Mouse (Mus musculus) lung, postnatal 36 days (tissue): ENCODE measurements around the gene Dnmt3l.
A peak's percentile ranks its signal among the peaks of the same experiment; 100 is the strongest.
"Not testable (repeated sequence)": the region's sequence is repeated elsewhere in the genome, so short reads cannot be mapped to it uniquely, and the experiment has no call there.

Experiments
- DNase-seq: peaks from one replicate; pipeline ENCODE4 v3.0.0; 2022; ENCODE audit warnings: mixed read lengths

Gene Dnmt3l

DNA sequence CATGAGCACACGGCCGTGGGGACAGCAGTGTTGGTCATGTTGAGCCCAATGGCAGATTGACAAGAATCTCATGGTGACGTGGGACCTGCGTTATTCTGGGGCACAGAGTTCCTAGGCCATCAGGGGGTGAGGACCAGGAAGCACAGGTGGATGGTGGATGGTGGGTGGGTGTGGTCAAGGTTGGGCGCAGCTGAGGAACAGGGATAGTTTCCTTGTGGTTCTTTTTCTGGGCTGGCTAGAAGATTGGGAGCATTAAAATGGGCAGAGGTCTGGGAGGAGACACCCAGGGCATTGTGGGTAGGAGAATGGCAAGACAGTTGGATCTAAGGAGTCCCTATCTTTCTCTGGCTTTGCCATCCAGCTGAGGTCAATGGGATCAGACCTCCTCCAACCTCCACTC lies at the start of gene Dnmt3l:
Gene Dnmt3l (plus strand): TSS at position 301 of the 400 bp plus-strand sequence.
- DNase-seq: no peak

DNA sequence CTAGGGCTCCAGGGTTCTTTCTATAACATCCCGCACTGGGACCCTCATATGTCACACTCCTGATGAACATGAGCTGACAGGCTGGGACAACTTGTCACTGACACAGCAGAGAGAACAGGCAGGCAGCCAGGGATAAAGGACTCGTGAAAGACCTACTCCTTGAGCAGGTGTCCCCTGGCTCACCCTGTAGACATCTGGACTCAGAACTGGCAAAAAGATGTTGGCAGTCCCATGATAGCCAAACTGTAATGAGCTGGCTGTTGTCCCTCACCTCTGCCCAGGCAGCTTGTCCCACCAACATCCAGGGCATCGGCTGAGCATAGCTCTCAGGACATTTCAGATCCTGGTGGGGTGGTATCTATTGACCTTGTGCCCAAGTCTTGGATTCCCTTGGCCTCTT lies 46.1 kb upstream of the Dnmt3l start:
- DNase-seq: no peak

DNA sequence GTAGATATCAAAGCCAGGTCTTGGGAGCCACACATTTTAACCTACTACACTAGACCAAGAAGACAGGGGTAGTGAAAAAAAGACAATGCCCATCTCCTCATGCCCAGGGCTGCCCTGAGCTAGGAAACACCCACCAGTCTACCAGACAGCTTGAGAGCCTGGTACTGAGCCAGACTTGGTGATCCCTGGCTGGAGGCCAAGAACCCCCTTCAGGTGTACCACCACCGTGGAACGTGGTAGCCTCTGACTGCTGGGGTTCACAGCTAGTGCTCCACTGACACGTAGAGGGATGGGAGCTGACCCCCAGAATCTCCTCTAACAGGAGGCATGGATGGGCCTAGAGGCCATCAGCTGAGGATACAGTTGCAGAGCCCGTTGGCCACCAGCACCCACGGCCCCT lies 41.5 kb upstream of the Dnmt3l start:
- no peak for DNase-seq

DNA sequence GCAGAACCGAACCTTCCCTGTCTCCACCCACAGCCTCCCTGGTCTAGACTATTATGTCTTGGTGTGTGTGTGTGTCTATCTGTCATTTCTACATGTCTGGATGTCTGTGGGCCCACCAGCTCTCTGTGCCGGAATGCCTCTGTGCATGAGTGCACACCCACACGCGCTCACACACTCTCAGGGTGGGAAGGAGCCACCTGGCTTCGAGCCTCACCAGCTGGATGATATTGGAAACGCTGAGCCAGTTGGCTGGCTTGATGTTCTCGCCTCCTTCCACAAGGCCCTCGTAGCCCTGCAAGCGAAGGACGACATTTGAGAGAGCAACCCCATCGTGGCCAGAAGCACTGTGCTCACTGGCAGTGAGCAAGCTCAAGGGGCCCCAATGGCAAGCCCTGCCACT lies 40.0 kb upstream of the Dnmt3l start:
- DNase-seq: peak; percentile 37

DNA sequence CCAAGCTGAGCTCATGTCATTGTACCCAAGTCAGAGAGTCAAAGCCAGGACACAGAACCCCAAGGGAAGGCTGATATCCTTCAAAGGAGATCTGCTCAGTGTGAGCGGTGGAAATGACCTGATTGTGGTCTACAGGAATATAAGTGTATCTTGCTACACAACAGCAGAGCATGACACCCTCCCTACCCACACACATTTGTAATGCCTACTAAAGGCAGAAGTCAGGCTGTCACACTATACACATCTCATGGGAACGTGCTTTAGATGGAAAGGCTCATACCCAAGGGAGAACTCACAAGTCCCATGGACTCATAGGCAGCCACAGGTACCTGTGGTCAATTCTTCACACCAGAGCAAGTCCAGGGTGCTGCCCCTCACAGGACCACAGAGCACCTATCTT lies 39.4 kb upstream of the Dnmt3l start:
- no peak for DNase-seq

DNA sequence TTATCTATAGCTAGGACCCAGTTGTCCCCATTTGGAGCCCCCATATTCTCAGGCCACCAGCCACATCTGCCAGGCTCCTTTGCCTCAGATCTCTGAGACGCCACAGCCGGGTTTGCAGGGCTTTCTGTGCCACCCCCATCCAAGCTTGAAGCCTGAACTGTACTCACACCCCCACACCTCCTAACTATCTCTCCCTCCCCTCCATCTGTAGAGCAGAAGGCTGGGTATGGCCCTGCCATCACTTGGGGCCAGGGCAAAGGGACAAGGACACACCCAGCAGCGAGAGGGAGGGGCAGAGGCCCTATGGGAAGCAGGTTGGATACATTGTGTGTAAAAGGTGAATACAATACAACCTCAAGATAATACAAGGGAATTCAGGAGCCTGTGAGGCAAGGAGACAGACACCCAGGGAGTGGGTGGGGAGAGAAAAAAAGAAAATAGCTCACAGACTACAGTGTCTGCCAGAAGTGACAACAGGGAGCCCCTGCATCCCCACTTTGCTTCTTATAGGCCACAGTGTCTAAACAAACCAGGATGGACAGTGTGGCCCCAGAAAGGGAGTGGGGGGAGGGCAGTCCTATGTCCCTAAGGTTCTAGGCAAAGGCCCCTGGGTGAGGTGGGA lies 37.2 kb upstream of the Dnmt3l start:
- no peak for DNase-seq

DNA sequence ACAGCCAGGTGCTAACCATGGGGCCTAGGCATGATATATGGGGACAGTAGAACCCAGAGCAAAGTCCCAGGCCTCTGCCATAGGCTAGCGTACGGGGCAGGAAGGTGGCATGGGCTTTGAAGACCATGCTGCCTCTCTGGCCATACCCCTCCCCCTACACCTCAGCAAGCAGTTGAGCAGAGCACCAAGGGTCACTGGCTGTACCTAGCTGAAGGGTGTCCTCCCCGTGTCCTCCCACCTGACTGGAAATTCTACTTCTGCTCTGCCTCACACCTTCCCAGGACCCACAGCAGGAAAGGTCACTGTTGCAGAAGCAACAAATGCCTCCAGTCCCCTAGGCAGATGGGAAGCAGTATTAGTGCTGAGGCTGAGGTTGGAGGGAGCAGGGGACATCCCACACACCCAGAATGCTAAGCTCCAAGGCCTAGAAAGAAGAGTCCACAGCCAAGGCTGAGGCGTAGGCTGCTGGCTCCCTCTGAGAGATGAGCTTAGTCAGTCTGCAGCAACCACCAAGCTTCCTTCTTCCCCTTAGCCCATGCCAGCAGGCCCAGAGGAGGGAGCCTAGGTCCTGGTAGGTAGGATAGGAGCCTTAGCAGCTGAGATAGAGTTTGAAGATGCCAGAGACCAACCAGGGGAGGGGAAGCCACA lies 35.8 kb upstream of the Dnmt3l start:
- no peak for DNase-seq

DNA sequence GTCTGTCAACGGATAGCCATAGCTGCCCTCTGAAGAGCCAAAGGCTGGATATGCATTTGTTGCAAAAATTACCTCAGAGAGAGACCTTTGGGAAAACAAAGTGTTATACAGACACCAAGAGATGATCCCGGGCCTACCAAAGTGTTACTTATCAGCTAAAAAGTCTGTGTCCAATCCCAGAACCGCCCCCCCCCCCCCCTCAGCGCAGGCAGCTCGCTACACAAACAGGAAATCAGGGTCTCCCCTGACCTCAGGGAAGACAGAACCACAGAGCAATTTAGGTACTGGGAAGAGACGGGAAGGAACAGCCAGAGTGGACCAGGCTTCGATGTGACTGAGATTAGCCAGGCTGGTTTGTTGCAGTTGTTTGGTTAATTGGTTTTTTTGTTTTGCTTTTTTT lies 34.5 kb upstream of the Dnmt3l start:
- DNase-seq: no peak

DNA sequence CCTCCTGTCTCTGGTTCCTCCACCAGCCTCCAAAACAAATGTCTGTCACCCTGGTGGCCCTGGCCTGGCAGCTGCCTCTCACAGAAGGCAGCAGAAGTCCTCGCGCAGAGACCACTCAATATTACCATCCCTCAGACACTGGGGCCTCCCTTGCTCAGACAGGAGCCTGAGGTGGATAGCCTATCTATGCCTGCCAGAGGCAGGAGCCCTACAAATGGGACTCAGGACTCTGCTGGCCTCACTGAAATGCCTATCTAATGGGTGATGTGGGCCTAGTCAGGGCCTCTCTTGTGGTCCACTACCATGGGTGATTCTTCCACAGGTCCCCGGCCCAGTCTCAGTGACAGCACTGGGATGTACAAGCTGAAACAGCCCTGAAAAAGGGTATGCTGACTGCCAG lies 33.6 kb upstream of the Dnmt3l start:
- DNase-seq: no peak

DNA sequence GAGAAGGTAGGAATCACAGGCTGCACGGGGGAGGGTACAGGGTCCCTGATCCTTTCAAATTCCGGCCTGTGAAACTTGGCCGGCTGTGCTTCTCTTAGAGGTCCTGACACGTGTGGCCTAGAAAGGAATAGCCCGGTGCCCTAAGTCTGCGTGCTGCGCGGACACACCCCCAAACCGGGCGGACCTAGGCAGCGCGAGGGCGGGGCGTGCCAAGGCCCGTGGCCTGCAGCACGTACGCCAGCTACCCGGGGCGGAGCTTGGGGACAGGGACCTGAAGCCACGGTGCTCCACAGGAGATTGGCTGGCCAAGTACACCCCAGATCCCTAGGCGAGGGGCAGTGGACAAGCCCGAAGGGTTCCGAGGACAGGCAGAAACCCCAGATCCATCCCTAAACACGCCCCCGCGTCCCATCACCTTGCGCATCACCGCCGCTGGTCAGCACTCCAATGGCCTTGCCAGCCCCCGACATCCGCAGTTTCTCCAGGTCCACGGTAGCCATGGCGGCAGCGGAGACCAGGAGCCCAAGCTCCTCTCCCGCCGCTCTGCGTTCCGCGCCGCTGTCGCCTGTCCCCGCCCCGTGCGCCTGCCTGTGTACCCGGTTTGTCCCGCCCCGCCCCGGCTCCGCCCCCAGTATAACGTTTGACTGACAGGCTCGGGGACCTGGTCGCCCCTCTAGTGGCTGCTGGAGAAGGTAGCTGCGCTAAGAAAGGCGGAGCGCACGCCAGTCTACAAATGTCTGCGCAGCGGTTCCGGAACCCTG lies 32.4 kb upstream of the Dnmt3l start:
- peak; percentile 99 for DNase-seq

DNA sequence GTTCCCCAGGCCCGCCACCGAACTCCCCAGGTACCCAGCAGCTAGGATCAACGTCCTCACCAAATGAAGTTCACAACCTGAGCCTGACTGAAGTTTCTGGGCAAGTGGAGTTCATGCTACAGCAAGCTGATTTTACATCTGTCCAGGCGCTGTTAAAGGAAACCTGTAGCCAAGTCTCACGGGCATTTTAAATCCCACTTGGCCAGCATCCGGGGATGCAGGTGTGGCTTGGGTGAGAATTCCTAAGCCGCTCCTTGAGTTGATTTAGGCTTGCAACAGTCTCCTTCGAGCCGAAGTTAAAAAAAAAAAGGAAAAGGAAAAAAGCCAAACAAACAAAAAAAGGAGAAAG lies 31.8 kb upstream of the Dnmt3l start, which contains the start of gene Pfkl:
Gene Pfkl (minus strand): TSS at position 139 of the 349 bp plus-strand sequence.
- DNase-seq: no peak

DNA sequence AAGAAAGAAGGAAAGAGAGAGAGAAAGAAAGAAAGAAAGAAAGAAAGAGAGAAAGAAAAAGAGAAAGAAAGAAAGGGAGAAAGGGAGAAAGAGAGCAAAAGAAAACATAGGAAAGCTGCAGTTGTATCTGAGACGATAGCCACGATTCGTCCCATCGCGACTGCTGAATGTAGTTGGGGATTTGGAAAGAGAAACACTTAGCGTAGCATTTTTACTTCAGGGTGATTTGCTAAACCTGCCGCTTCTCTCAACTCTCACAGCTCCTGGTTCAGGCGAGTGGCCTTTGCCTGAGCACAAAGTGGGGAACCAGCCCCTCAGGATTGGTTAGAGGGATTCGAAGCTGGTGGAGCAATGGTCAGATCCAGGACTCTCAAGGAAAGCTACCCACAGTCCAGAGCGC lies 31.4 kb upstream of the Dnmt3l start:
- DNase-seq: no peak

DNA sequence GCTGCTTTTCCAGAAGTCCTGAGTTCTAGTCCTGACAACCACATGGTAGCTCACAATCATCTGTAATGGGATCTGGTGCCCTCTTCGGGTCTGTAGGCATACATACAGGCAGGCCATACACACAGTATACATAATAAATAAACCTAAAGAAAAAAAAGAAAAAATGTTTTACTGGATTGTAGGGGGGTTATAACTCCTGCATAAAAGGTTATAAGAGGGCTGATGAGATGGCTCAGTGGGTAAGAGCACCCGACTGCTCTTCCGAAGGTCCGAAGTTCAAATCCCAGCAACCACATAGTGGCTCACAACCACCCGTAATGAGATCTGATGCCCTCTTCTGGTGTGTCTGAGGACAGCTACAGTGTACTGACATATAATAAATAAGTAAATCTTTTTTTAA lies 30.6 kb upstream of the Dnmt3l start:
- DNase-seq: not testable (repeated sequence)

DNA sequence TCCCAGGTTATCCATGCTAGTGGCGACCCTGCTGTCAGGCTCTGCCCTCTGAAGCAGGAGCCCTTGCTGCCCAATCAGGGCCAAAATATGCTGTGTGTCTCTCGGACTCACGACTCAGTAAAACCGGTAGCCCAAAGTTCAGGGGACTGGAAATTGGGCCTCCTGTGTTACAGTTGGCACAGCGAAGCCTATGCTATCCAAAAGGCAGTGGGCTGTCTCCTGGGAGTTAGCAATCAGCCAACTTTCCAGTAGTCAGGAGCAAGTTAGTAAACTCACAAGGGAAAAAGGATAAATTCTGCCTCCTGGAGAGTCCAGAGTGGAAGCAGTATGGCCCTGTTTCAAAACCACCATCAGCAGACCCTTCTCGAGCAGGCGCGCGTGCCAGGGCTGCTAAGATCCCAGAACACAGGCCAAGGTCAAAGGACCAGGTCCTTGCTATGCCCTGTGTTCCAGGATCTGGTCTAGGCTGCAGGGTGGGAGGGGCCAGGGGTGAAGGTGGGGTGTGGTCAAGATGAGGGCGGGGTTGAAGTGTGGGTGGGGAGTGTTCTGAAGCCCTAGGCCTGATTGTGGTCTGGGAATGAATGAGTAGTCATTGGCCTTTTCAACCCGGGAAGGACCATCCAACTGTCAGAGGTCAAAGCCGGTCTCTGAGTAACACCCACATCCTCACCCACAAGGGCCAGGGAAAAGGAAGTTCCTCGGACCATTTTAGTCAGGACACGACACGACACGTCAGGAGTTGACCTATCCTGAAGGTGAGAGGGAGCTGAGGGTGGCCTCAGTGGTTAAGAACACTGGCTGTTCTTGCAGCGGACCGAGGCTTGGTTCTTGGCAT lies 28.9 kb upstream of the Dnmt3l start:
- DNase-seq: no peak

DNA sequence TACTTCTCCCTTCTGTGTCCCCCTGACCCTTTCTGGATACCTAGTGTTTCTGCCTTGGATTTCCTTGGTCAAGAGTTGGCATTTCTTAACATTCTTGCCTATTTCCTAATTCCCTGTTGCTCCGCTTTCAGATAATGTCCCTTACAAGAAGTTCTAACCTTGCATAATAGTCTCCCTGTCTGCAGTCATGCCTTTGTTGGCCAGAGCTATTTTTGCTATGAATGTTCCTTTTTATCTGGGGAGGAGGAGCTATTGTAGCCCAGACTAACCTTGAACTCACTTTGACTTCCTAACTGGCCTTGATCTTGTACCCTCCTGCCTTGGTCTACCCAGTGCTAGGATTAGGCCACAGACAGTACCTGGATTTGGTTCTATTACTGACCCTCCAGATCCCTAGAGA lies 26.3 kb upstream of the Dnmt3l start:
- DNase-seq: peak; percentile 26

DNA sequence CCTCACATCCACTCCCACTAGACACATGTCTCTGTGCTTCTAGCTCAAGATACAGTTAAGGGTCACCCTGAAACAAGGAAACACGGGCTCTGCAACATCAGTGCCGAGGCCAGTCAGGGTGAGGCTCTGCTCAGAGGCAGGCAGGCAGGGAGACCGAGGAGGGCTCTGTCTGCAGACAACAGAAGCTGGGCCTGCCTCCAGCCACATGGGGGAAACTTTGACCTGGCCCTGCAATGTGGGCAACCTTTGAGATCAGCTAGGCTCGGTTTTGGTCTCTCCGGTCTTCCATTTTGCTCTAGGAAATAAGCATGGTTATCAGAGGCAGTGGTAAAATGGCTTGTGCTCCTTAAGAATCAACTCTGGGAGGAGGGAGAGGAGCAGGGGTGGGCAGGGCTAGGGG lies 25.4 kb upstream of the Dnmt3l start:
- no peak for DNase-seq

DNA sequence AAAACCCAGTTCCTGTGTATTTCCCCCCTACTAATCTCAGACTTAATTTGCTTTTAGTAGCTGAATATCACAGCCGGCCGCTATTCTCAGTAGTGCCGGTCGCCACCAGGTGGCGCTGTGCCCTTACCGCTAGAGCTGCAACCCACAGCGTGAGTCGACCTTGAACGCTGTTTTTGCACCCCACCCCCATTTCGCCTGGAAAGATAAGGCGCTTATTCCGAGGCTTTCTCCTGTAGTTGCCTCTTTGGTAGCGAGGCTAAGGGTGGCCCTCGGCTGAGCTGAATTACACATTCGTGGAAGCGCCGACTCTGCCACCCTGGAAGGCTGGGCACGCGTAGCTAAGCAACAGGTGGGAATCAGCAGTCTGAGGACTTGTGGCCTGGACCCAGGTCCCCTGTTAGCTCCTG lies 22.9 kb upstream of the Dnmt3l start:
- peak; percentile 82 for DNase-seq

DNA sequence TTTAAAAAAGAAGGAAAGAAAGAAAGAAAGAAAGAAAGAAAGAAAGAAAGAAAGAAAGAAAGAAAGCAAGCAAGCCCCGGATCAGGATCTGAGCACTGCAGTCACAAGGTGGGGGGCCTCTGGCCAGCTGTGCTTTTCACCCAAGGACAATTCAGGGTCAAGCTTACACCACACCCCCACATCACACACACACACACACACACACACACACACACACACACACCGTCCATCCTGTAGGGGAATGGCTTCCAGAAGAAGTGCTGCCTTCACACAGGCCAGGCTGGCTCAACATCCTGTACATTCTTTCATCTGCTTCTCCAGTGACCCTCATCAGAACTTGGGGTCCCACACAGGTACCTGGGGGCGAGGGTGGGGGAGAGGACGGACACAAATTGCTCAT lies 22.5 kb upstream of the Dnmt3l start:
- no peak for DNase-seq

DNA sequence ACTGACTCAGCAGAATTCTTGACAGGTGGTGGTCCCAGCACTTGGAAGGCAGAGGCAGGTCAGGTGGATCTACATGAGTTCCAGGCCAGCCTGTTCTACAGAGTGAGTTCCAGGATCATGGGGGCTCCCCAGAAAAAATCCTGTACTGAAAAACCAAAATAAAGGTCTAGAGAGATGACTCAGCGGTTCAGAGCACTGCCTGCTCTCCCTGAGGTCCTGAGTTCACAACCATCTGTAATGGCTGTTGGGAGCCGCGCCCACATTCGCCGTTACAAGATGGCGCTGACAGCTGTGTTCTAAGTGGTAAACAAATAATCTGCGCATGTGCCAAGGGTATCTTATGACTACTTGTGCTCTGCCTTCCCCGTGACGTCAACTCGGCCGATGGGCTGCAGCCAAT lies 21.8 kb upstream of the Dnmt3l start:
- DNase-seq: not testable (repeated sequence)

DNA sequence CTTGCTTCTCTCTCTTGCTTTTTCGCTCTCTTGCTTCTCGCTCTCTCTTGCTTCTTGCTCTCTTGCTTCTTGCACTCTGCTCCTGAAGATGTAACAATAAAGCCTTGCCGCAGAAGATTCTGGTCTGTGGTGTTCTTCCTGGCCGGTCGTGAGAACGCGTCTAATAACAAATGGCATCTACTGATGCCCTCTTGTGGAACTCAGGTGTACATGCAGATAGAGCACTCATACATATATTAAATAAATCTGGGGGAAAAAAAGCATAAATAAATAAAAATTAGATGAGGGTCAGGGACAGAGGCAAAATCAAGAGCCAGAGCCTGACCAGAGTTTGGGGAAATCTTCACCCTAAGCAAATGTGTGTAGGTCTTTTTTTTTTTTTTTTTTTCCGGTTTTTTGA lies 16.3 kb upstream of the Dnmt3l start:
- not testable (repeated sequence) for DNase-seq

DNA sequence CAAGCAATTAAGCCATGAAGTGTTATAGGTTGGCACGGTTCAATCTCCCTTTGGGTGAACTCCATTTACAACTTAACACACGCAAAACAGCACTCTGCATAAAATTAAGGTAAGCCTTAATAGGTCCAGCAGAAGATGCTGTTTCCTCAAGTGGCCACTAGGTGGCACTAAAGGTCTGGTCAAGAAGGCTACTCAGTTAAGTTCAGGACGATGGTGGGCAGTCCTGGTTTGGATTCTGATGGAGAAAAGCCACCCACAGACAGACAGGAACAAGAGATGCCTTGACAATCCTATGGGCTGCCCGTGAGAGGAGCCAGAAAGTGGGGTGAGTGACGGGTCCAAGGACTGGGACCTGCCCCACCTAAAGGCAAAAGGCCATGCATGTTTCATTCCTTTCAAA lies 13.6 kb upstream of the Dnmt3l start:
- DNase-seq: peak; percentile 82

DNA sequence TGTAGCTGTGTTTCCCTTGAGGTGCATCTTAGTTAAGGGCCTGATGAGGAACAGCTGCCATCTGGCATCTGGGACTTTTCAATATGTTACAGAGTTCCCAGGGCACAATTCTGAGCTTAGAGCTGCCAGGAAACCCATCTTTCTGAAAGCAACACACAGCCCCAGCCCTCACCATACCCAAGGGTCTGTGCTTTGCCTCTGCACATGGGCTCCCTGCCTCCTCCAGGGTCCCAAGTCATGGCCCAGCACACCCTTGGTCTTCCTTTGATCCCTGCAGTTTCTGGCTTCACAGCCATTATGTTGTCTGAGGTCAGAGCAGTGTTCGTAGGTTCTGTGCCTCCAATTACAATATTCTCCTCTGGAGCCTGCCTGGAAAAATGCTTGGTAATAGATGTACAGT lies 12.7 kb upstream of the Dnmt3l start:
- no peak for DNase-seq

DNA sequence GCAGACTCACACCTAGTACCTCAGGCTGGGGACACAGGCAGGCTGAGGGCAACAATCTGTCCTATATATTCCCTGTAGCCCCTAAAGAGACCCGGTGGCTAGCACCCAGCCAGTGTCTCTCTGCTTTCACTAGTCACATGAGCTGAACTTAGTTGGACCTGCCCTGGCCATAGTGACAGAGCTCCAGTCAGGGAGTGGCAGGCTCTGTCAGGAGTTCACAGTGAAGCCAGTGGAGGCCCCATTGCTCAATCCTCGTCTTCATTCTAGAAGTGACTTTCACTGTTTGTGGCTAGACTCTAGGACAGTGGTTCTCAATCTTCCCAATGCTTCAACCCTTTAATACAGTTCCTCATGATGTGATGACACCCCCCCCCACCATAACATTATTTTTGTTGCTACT lies 9.8 kb upstream of the Dnmt3l start:
- no peak for DNase-seq
